In genomic region chr11:98786359-98787214, GRCm38 (mm10) we compare ENCODE assay signal across 8 mouse cellular contexts. TPM values are rescaled to one million over a fixed set of nuclear protein-coding genes. Genes with fewer than 3 reads are reported as not detected.
A peak's percentile ranks its signal among the peaks of the same experiment; 100 is the strongest.
DNase-seq lines count a peak whose midpoint lies in the region; ATAC-seq and TF ChIP-seq lines count a peak whose summit lies in the region.

No protein-coding gene starts in this region.

- H3K27ac ChIP-seq in embryonic facial prominence, embryonic 11.5 days (replicated peaks; ENCODE audit: low read depth, low read length), result 0 out of 2 replicates have a peak overlapping the region, but pooled peaks have one; percentile 32
- peak overlapping the region; percentile 97 for H3K27ac ChIP-seq in kidney, adult 2 months (ENCODE audit: insufficient read depth, low read depth, low read length)
- H3K27ac ChIP-seq in limb, embryonic 11.5 days (replicated peaks; ENCODE audit: low read depth, low read length), result peak overlapping the region; percentile 51
- H3K27ac ChIP-seq in midbrain, embryonic 13.5 days, result peak overlapping the region; percentile 69

- no peaks in the 10 kb centered on the region for H3K27me3 ChIP-seq in embryonic facial prominence, embryonic 11.5 days (ENCODE audit: control insufficient read depth, insufficient read depth, low read length)
- H3K27me3 ChIP-seq in kidney, adult 2 months (replicated peaks; ENCODE audit: control insufficient read depth, insufficient read depth, low read length), result no peaks in the 10 kb centered on the region
- H3K27me3 ChIP-seq in limb, embryonic 11.5 days (ENCODE audit: control insufficient read depth, insufficient read depth, low read length), result no peaks in the 10 kb centered on the region
- H3K27me3 ChIP-seq in midbrain, embryonic 13.5 days, result no peaks in the 10 kb centered on the region

- WGBS in embryonic facial prominence, embryonic 11.5 days, result 4% methylated on average over 14 of the region's 15 CpGs
- under 1% methylated on average over 14 of the region's 15 CpGs for WGBS in kidney, adult 2 months
- 3% methylated on average over 14 of the region's 15 CpGs for WGBS in limb, embryonic 11.5 days
- WGBS in midbrain, embryonic 13.5 days, result 3% methylated on average over 15 of the region's 15 CpGs

- H3K4me1 ChIP-seq in embryonic facial prominence, embryonic 11.5 days (ENCODE audit: control insufficient read depth, insufficient read depth, low read length), result peaks cover 19% of the 10 kb centered on the region
- H3K4me1 ChIP-seq in kidney, adult 2 months (ENCODE audit: control insufficient read depth, insufficient read depth, low read length), result peaks cover 33% of the 10 kb centered on the region
- peaks cover 57% of the 10 kb centered on the region for H3K4me1 ChIP-seq in limb, embryonic 11.5 days (ENCODE audit: control insufficient read depth, insufficient read depth, low read length)
- peaks cover 63% of the 10 kb centered on the region for H3K4me1 ChIP-seq in midbrain, embryonic 13.5 days (replicated peaks)

- H3K9me3 ChIP-seq in embryonic facial prominence, embryonic 11.5 days (replicated peaks; ENCODE audit: control insufficient read depth, low read length), result no peaks in the 10 kb centered on the region
- H3K9me3 ChIP-seq in limb, embryonic 11.5 days (ENCODE audit: control insufficient read depth, low read length), result no peaks in the 10 kb centered on the region
- no peaks in the 10 kb centered on the region for H3K9me3 ChIP-seq in midbrain, embryonic 13.5 days

- H3K4me2 ChIP-seq in embryonic facial prominence, embryonic 11.5 days (ENCODE audit: low read depth, low read length), result no peak overlapping the region
- H3K4me2 ChIP-seq in limb, embryonic 11.5 days (ENCODE audit: low read depth, severe bottlenecking), result peak overlapping the region; percentile 26; the same call in 1 of the 2 replicates
- H3K4me2 ChIP-seq in midbrain, embryonic 13.5 days (replicated peaks), result peak overlapping the region; percentile 38

- peak; percentile 84 for TF ChIP-seq CTCF in kidney, adult 2 months (conservative IDR thresholded peaks at IDR 0.05; ENCODE audit: insufficient read depth, insufficient read length, low read depth, low read length)

- no peak for TF ChIP-seq POLR2A in kidney, adult 2 months (IDR thresholded peaks at IDR 0.05; ENCODE audit: low read depth, low read length)

- no peaks in the 10 kb centered on the region for H3K36me3 ChIP-seq in embryonic facial prominence, embryonic 11.5 days (replicated peaks; ENCODE audit: control insufficient read depth, insufficient read depth, low read depth, low read length)
- no peaks in the 10 kb centered on the region for H3K36me3 ChIP-seq in kidney, adult 2 months (ENCODE audit: control insufficient read depth, insufficient read depth, low read length)
- H3K36me3 ChIP-seq in limb, embryonic 11.5 days (ENCODE audit: control insufficient read depth, insufficient read depth, low read length), result no peaks in the 10 kb centered on the region
- H3K36me3 ChIP-seq in midbrain, embryonic 13.5 days, result no peaks in the 10 kb centered on the region

- peak; percentile 99 for DNase-seq in 3T3-L1 (ENCODE audit: low read depth, low spot score)
- DNase-seq in adrenal gland, postnatal 25 days, result peak; percentile 91
- peak; percentile 97 for DNase-seq in embryonic facial prominence, embryonic 11.5 days (ENCODE audit: low spot score)
- peak; percentile 99 to 100 for DNase-seq in heart, adult 18-20 months
- DNase-seq in kidney, adult 2 months, result peak; percentile 99
- DNase-seq in limb, embryonic 11.5 days (ENCODE audit: low spot score), result peak; percentile 98
- peak; percentile 86 to 89 for DNase-seq in spleen, adult 18-20 months

- no peak overlapping the region for H3K4me3 ChIP-seq in embryonic facial prominence, embryonic 11.5 days (ENCODE audit: low read depth, low read length)
- peak overlapping the region; percentile 30 for H3K4me3 ChIP-seq in kidney, adult 2 months (ENCODE audit: insufficient read depth, low read depth, low read length)
- peak overlapping the region; percentile 8; the same call in 1 of the 2 replicates for H3K4me3 ChIP-seq in limb, embryonic 11.5 days (ENCODE audit: low read depth, low read length)
- H3K4me3 ChIP-seq in midbrain, embryonic 13.5 days (replicated peaks), result 0 out of 2 replicates have a peak overlapping the region, but pooled peaks have one; percentile 11

- H3K9ac ChIP-seq in embryonic facial prominence, embryonic 11.5 days (replicated peaks; ENCODE audit: low read length), result no peak overlapping the region
- no peak overlapping the region for H3K9ac ChIP-seq in limb, embryonic 11.5 days (ENCODE audit: low read length)
- no peak overlapping the region; the same call in 1 of the 2 replicates for H3K9ac ChIP-seq in midbrain, embryonic 13.5 days (replicated peaks)

- peak; percentile 55 for ATAC-seq in embryonic facial prominence, embryonic 11.5 days (replicated peaks; ENCODE audit: insufficient number of reproducible peaks, low FRiP score, low TSS enrichment, low read depth)
- peak; percentile 32 for ATAC-seq in limb, embryonic 11.5 days (ENCODE audit: insufficient number of reproducible peaks, low FRiP score, low TSS enrichment, low read depth)
- ATAC-seq in midbrain, embryonic 13.5 days, result peak; percentile 32

RNA-seq across cellular contexts. Expression of gene Msl1, which starts 8.7 kb away (rescaled TPM):
- total RNA-seq in adrenal gland, postnatal 25 days (2021), result 109 and 113 TPM in 2 replicates
- 20.2 and 22.0 TPM in 2 replicates for polyA plus RNA-seq in embryonic facial prominence, embryonic 11.5 days (2014; fragmentation: Nextera tagmentation; extraction: Ambion mirVana)
- total RNA-seq in heart, adult 18-20 months (2021), result 10 to 100 TPM; 71.7 to 73.3 TPM
- polyA plus RNA-seq in kidney, adult 2 months (2012; rRNA removed), result 23.5 and 24.5 TPM in 2 replicates
- polyA plus RNA-seq in limb, embryonic 11.5 days (2014; fragmentation: Nextera tagmentation; extraction: Ambion mirVana), result 24.6 and 25.6 TPM in 2 replicates
- polyA plus RNA-seq in midbrain, embryonic 13.5 days (2015; fragmentation: Nextera tagmentation; extraction: Ambion mirVana), result 34.2 and 34.5 TPM in 2 replicates

RNA-seq across cellular contexts. Expression of gene Nr1d1, which starts 11.5 kb away (rescaled TPM):
- 234 and 238 TPM in 2 replicates for total RNA-seq in adrenal gland, postnatal 25 days (2021)
- 0.69 and 1.2 TPM in 2 replicates for polyA plus RNA-seq in embryonic facial prominence, embryonic 11.5 days (2014; fragmentation: Nextera tagmentation; extraction: Ambion mirVana)
- 10 to 100 TPM; 54.2 to 67.6 TPM for total RNA-seq in heart, adult 18-20 months (2021)
- polyA plus RNA-seq in kidney, adult 2 months (2012; rRNA removed), result 140 and 155 TPM in 2 replicates
- polyA plus RNA-seq in limb, embryonic 11.5 days (2014; fragmentation: Nextera tagmentation; extraction: Ambion mirVana), result 1.0 and 1.1 TPM in 2 replicates
- polyA plus RNA-seq in midbrain, embryonic 13.5 days (2015; fragmentation: Nextera tagmentation; extraction: Ambion mirVana), result 1.2 and 1.9 TPM in 2 replicates

RNA-seq across cellular contexts. Expression of gene Casc3, which starts 18.1 kb away (rescaled TPM):
- 37.2 and 41.5 TPM in 2 replicates for total RNA-seq in adrenal gland, postnatal 25 days (2021)
- 41.9 and 44.3 TPM in 2 replicates for polyA plus RNA-seq in embryonic facial prominence, embryonic 11.5 days (2014; fragmentation: Nextera tagmentation; extraction: Ambion mirVana)
- 10 to 100 TPM; 17.2 to 19.3 TPM for total RNA-seq in heart, adult 18-20 months (2021)
- 21.0 and 24.5 TPM in 2 replicates for polyA plus RNA-seq in kidney, adult 2 months (2012; rRNA removed)
- polyA plus RNA-seq in limb, embryonic 11.5 days (2014; fragmentation: Nextera tagmentation; extraction: Ambion mirVana), result 44.9 and 51.1 TPM in 2 replicates
- polyA plus RNA-seq in midbrain, embryonic 13.5 days (2015; fragmentation: Nextera tagmentation; extraction: Ambion mirVana), result 52.6 and 57.6 TPM in 2 replicates

RNA-seq across cellular contexts. Expression of gene Thra, which starts 46.1 kb away (rescaled TPM):
- 82.5 and 89.4 TPM in 2 replicates for total RNA-seq in adrenal gland, postnatal 25 days (2021)
- polyA plus RNA-seq in embryonic facial prominence, embryonic 11.5 days (2014; fragmentation: Nextera tagmentation; extraction: Ambion mirVana), result 19.7 and 20.3 TPM in 2 replicates
- total RNA-seq in heart, adult 18-20 months (2021), result 100 to 1,000 TPM in 1 of 2 experiments, 10 to 100 TPM in 1; 99.7 to 103 TPM
- 92.7 and 97.2 TPM in 2 replicates for polyA plus RNA-seq in kidney, adult 2 months (2012; rRNA removed)
- polyA plus RNA-seq in limb, embryonic 11.5 days (2014; fragmentation: Nextera tagmentation; extraction: Ambion mirVana), result 16.5 and 17.7 TPM in 2 replicates
- 99.6 and 106 TPM in 2 replicates for polyA plus RNA-seq in midbrain, embryonic 13.5 days (2015; fragmentation: Nextera tagmentation; extraction: Ambion mirVana)

RNA-seq across cellular contexts. Expression of gene Rapgefl1, which starts 50.0 kb away (rescaled TPM):
- 0.52 and 0.70 TPM in 2 replicates for total RNA-seq in adrenal gland, postnatal 25 days (2021)
- 1.1 TPM in 2 replicates for polyA plus RNA-seq in embryonic facial prominence, embryonic 11.5 days (2014; fragmentation: Nextera tagmentation; extraction: Ambion mirVana)
- under 1 TPM; 0.72 to 0.82 TPM for total RNA-seq in heart, adult 18-20 months (2021)
- 4.2 and 4.7 TPM in 2 replicates for polyA plus RNA-seq in kidney, adult 2 months (2012; rRNA removed)
- polyA plus RNA-seq in limb, embryonic 11.5 days (2014; fragmentation: Nextera tagmentation; extraction: Ambion mirVana), result 2.2 and 2.8 TPM in 2 replicates
- 4.7 and 5.8 TPM in 2 replicates for polyA plus RNA-seq in midbrain, embryonic 13.5 days (2015; fragmentation: Nextera tagmentation; extraction: Ambion mirVana)

Comparison
In these comparisons a context has a peak if more than half of its experiments do, and no peak if none do; other contexts are left out.
1. H3K27ac ChIP-seq: peak in every context shown above with its lines; median percentile 97 in kidney, adult 2 months; 69 in midbrain, embryonic 13.5 days; 51 in limb, embryonic 11.5 days; 32 in embryonic facial prominence, embryonic 11.5 days.
2. RNA of gene Nr1d1, which starts 11.5 kb away (polyA plus RNA-seq): 140 to 155 TPM in kidney, adult 2 months; 1.2 to 1.9 TPM in midbrain, embryonic 13.5 days, 1.0 to 1.1 TPM in limb, embryonic 11.5 days and 0.69 to 1.2 TPM in embryonic facial prominence, embryonic 11.5 days; every median in the first group is over 10 times any median in the second.
3. Peak in every context shown above with its lines, with median percentiles within 50 percentile points of each other: DNase-seq and ATAC-seq.